Mouse (Mus musculus): Measurements from ENCODE around the gene Rgs17. TPM values are rescaled to one million over a fixed set of nuclear protein-coding genes. Genes with fewer than 3 reads are reported as not detected.
A peak's percentile ranks its signal among the peaks of the same experiment; 100 is the strongest.

Gene Rgs17
- polyA plus RNA-seq, 1 experiment from 2014 or later, result 0.79 TPM

- Histone ChIP-seq H3K4me3 (peak overlapping the region; percentile 83), H3K27me3 (no peaks in the 10 kb centered on the region), H3K4me1 (peaks cover 30% of the 10 kb centered on the region), H3K9ac (peak overlapping the region; percentile 66), H3K9me3 (no peaks in the 10 kb centered on the region), H3K36me3 (peaks cover 42% of the 10 kb centered on the region), H3K27ac (no peak overlapping the region), H3K4me2 (replicated peaks) (peak overlapping the region; percentile 98)
- WGBS, result 27% methylated on average over 6 of the region's 6 CpGs
- no peak for ATAC-seq (ENCODE audit: low FRiP score, low read depth)
Observed at GRCm38 (mm10) chr10:5802866-5803265, 119.3 kb downstream of the Rgs17 start.

- Histone ChIP-seq H3K27ac (no peak overlapping the region), H3K9me3 (no peaks in the 10 kb centered on the region), H3K9ac (no peak overlapping the region), H3K4me1 (peaks cover 25% of the 10 kb centered on the region), H3K36me3 (peaks cover 45% of the 10 kb centered on the region), H3K4me2 (replicated peaks) (no peak overlapping the region), H3K27me3 (no peaks in the 10 kb centered on the region), H3K4me3 (no peak overlapping the region)
- no peak for ATAC-seq (ENCODE audit: low FRiP score, low read depth)
- WGBS, result 97% methylated on average over 1 of the region's 1 CpGs
Observed at GRCm38 (mm10) chr10:5800490-5800889, 121.7 kb downstream of the Rgs17 start.

GRCm38 (mm10) chr10:5798069-5798468 lies 124.1 kb downstream of the Rgs17 start:
- no peak for ATAC-seq (ENCODE audit: low FRiP score, low read depth)
- Histone ChIP-seq H3K27me3 (no peaks in the 10 kb centered on the region), H3K36me3 (peaks cover 45% of the 10 kb centered on the region), H3K9me3 (no peaks in the 10 kb centered on the region), H3K4me3 (no peak overlapping the region), H3K27ac (no peak overlapping the region), H3K9ac (no peak overlapping the region), H3K4me1 (peaks cover 17% of the 10 kb centered on the region), H3K4me2 (replicated peaks) (no peak overlapping the region)
- WGBS, result 85% methylated on average over 4 of the region's 4 CpGs

GRCm38 (mm10) chr10:5790657-5791056 lies 131.5 kb downstream of the Rgs17 start:
- 18% methylated on average over 12 of the region's 12 CpGs for WGBS
- Histone ChIP-seq H3K9me3 (no peaks in the 10 kb centered on the region), H3K9ac (no peak overlapping the region), H3K4me3 (no peak overlapping the region), H3K4me1 (no peaks in the 10 kb centered on the region), H3K4me2 (replicated peaks) (no peak overlapping the region), H3K27ac (no peak overlapping the region), H3K27me3 (no peaks in the 10 kb centered on the region), H3K36me3 (no peaks in the 10 kb centered on the region)
- no peak for ATAC-seq (ENCODE audit: low FRiP score, low read depth)

- Histone ChIP-seq H3K27me3 (no peaks in the 10 kb centered on the region), H3K9me3 (no peaks in the 10 kb centered on the region), H3K9ac (no peak overlapping the region), H3K36me3 (no peaks in the 10 kb centered on the region), H3K4me2 (replicated peaks) (no peak overlapping the region), H3K4me3 (no peak overlapping the region), H3K27ac (no peak overlapping the region), H3K4me1 (no peaks in the 10 kb centered on the region)
- 22% methylated on average over 4 of the region's 4 CpGs for WGBS
- no peak for ATAC-seq (ENCODE audit: low FRiP score, low read depth)
Observed at GRCm38 (mm10) chr10:5786923-5787322, 135.3 kb downstream of the Rgs17 start.

Other genes starting within 250 kb of the Rgs17 start
- 67.4 and 73.7 TPM in 2 replicates for gene Fbxo5, start 116.8 kb downstream of the Rgs17 start, polyA plus RNA-seq (2015; fragmentation: Nextera tagmentation; extraction: Ambion mirVana)
- gene Mtrf1l, start 98.5 kb downstream of the Rgs17 start, polyA plus RNA-seq (2015; fragmentation: Nextera tagmentation; extraction: Ambion mirVana), result 15.5 TPM in 2 replicates